Mouse (Mus musculus): ENCODE results near the gene 1700018B08Rik. TPM values are rescaled to one million over a fixed set of nuclear protein-coding genes. Genes with fewer than 3 reads are reported as not detected.
A peak's percentile ranks its signal among the peaks of the same experiment; 100 is the strongest.

Gene 1700018B08Rik
- polyA plus RNA-seq, 1 experiment from 2014 or later, result not detected

DNA sequence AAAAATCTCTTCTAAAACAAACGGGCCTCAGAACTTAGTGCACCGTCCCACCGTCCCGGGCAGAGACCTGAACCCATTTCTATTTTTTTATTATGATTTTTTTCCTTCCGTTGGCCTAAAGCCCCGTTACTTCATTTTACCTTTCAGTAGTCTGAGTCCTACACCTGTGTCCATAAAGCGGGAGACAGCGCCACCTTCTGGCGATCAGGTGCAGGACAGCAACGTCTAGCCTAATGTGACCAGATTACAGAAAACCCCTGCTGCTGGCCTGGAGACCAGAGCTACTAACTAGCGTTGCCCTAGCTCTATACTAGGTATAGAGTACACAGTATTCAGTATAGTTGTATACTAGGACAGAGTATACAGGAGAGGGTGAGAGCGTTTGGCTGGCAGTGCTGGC, 30.7 kb downstream of the 1700018B08Rik start:
- Histone ChIP-seq H3K27ac (replicated peaks; ENCODE audit: low read depth, low read length) (no peak overlapping the region), H3K4me1 (ENCODE audit: control insufficient read depth, insufficient read depth, low read length) (peaks cover 11% of the 10 kb centered on the region; the same call in 1 of the 2 replicates), H3K9me3 (ENCODE audit: control insufficient read depth, low read length) (no peaks in the 10 kb centered on the region), H3K27me3 (ENCODE audit: control insufficient read depth, insufficient read depth, low read length) (no peaks in the 10 kb centered on the region), H3K4me3 (ENCODE audit: low read depth, low read length) (no peak overlapping the region), H3K4me2 (ENCODE audit: low read depth, severe bottlenecking) (no peak overlapping the region), H3K9ac (ENCODE audit: low read length) (no peak overlapping the region), H3K36me3 (ENCODE audit: control insufficient read depth, insufficient read depth, low read length) (no peaks in the 10 kb centered on the region)
- DNase-seq (ENCODE audit: low spot score) (peak; percentile 94), ATAC-seq (ENCODE audit: insufficient number of reproducible peaks, low FRiP score, low TSS enrichment, low read depth) (0 out of 2 replicates have a peak, but pooled peaks have one; percentile 58)
- 6% methylated on average over 12 of the region's 12 CpGs for WGBS

GRCm38 (mm10) chr8:121511751-121512150, 32.4 kb downstream of the 1700018B08Rik start:
- peaks cover 11% of the 10 kb centered on the region; the same call in 1 of the 2 replicates for H3K4me1 ChIP-seq (ENCODE audit: control insufficient read depth, insufficient read depth, low read length)
- no peaks in the 10 kb centered on the region for H3K9me3 ChIP-seq (ENCODE audit: control insufficient read depth, low read length)
- H3K4me3 ChIP-seq (ENCODE audit: low read depth, low read length), result no peak overlapping the region
- no peak overlapping the region for H3K9ac ChIP-seq (ENCODE audit: low read length)
- H3K36me3 ChIP-seq (ENCODE audit: control insufficient read depth, insufficient read depth, low read length), result no peaks in the 10 kb centered on the region
- peak overlapping the region; percentile 52; the same call in 1 of the 2 replicates for H3K27ac ChIP-seq (replicated peaks; ENCODE audit: low read depth, low read length)
- H3K27me3 ChIP-seq (ENCODE audit: control insufficient read depth, insufficient read depth, low read length), result no peaks in the 10 kb centered on the region
- H3K4me2 ChIP-seq (ENCODE audit: low read depth, severe bottlenecking), result no peak overlapping the region
- DNase-seq (ENCODE audit: low spot score) (no peak), ATAC-seq (ENCODE audit: insufficient number of reproducible peaks, low FRiP score, low TSS enrichment, low read depth) (peak; percentile 44; the same call in 1 of the 2 replicates)
- 49% methylated on average over 9 of the region's 9 CpGs for WGBS

- Histone ChIP-seq H3K4me1 (ENCODE audit: control insufficient read depth, insufficient read depth, low read length) (peaks cover 21% of the 10 kb centered on the region), H3K4me3 (ENCODE audit: low read depth, low read length) (no peak overlapping the region), H3K36me3 (ENCODE audit: control insufficient read depth, insufficient read depth, low read length) (no peaks in the 10 kb centered on the region), H3K9ac (ENCODE audit: low read length) (no peak overlapping the region), H3K27me3 (ENCODE audit: control insufficient read depth, insufficient read depth, low read length) (no peaks in the 10 kb centered on the region), H3K27ac (replicated peaks; ENCODE audit: low read depth, low read length) (no peak overlapping the region), H3K9me3 (ENCODE audit: control insufficient read depth, low read length) (no peaks in the 10 kb centered on the region), H3K4me2 (ENCODE audit: low read depth, severe bottlenecking) (no peak overlapping the region)
- 92% methylated on average over 6 of the region's 6 CpGs for WGBS
- ATAC-seq (ENCODE audit: insufficient number of reproducible peaks, low FRiP score, low TSS enrichment, low read depth), result no peak
- DNase-seq (ENCODE audit: low spot score), result no peak
Observed at GRCm38 (mm10) chr8:121497621-121498020, 46.5 kb downstream of the 1700018B08Rik start.

- Histone ChIP-seq H3K27me3 (ENCODE audit: control insufficient read depth, insufficient read depth, low read length) (no peaks in the 10 kb centered on the region), H3K36me3 (ENCODE audit: control insufficient read depth, insufficient read depth, low read length) (no peaks in the 10 kb centered on the region), H3K4me2 (ENCODE audit: low read depth, severe bottlenecking) (no peak overlapping the region), H3K27ac (replicated peaks; ENCODE audit: low read depth, low read length) (no peak overlapping the region; the same call in 1 of the 2 replicates), H3K4me3 (ENCODE audit: low read depth, low read length) (no peak overlapping the region), H3K4me1 (ENCODE audit: control insufficient read depth, insufficient read depth, low read length) (peaks cover 5% of the 10 kb centered on the region; the same call in 1 of the 2 replicates), H3K9me3 (ENCODE audit: control insufficient read depth, low read length) (no peaks in the 10 kb centered on the region), H3K9ac (ENCODE audit: low read length) (no peak overlapping the region)
- no peak for DNase-seq (ENCODE audit: low spot score)
- no peak for ATAC-seq (ENCODE audit: insufficient number of reproducible peaks, low FRiP score, low TSS enrichment, low read depth)
- WGBS, result 54% methylated on average over 9 of the region's 9 CpGs
Observed at GRCm38 (mm10) chr8:121491633-121492032, 52.5 kb downstream of the 1700018B08Rik start.

DNA sequence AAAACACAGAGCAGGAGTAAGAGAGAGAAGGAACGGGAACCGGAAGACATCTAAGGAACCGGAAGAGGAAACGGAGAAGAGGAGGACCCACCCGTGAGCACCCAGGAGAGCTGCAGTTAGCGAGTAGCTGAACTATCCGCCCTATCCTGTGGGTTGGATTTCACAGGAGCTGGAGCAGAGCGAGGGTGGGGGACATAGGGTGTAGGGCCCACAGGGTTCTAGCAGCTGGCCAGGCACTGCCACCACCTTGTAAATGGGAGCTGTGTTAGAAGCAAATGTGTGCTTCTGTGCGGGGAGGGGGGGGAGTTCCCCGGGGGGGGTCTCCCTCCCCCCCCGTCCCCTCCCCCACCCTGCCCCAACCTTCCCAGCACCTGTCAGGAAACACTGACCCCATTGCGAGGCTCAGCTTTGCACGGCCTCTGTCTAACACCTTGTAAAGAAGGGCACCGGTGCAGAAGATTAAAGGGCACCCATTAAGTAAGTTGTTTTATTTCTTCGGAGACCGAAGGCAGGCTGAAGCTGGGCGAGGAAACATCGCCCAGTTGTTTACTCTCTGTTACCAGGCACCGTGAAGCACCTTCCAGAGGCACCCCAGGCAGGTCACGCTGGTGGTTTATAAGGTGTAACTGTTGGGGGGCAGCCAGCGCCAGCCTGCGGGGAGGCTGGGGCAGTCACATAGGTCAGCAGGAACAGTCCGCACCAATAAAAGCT, 59.9 kb downstream of the 1700018B08Rik start:
- Histone ChIP-seq H3K9me3 (ENCODE audit: control insufficient read depth, low read length) (no peaks in the 10 kb centered on the region), H3K4me1 (ENCODE audit: control insufficient read depth, insufficient read depth, low read length) (peaks cover 15% of the 10 kb centered on the region; the same call in 1 of the 2 replicates), H3K4me2 (ENCODE audit: low read depth, severe bottlenecking) (peak overlapping the region; percentile 16; the same call in 1 of the 2 replicates), H3K27ac (replicated peaks; ENCODE audit: low read depth, low read length) (no peak overlapping the region), H3K4me3 (ENCODE audit: low read depth, low read length) (no peak overlapping the region), H3K27me3 (ENCODE audit: control insufficient read depth, insufficient read depth, low read length) (no peaks in the 10 kb centered on the region), H3K9ac (ENCODE audit: low read length) (no peak overlapping the region), H3K36me3 (ENCODE audit: control insufficient read depth, insufficient read depth, low read length) (no peaks in the 10 kb centered on the region)
- DNase-seq (ENCODE audit: low spot score) (peak; percentile 51), ATAC-seq (ENCODE audit: insufficient number of reproducible peaks, low FRiP score, low TSS enrichment, low read depth) (peak; percentile 60)
- WGBS, result 32% methylated on average over 23 of the region's 23 CpGs

Other genes starting within 250 kb of the 1700018B08Rik start
- gene Fbxo31, start 34.5 kb upstream of the 1700018B08Rik start, polyA plus RNA-seq (2014; fragmentation: Nextera tagmentation; extraction: Ambion mirVana), result 13.5 and 13.8 TPM in 2 replicates
- gene Map1lc3b, start 46.0 kb upstream of the 1700018B08Rik start, polyA plus RNA-seq (2014; fragmentation: Nextera tagmentation; extraction: Ambion mirVana), result 195 and 217 TPM in 2 replicates
- 19.0 and 20.5 TPM in 2 replicates for gene Zcchc14, start 108.6 kb upstream of the 1700018B08Rik start, polyA plus RNA-seq (2014; fragmentation: Nextera tagmentation; extraction: Ambion mirVana)
- 0.67 and 0.73 TPM in 2 replicates for gene Jph3, start 185.3 kb upstream of the 1700018B08Rik start, polyA plus RNA-seq (2014; fragmentation: Nextera tagmentation; extraction: Ambion mirVana)

Measured in limb, embryonic 11.5 days (tissue).